Mouse (Mus musculus): ENCODE measurements around the gene Fam205a1. TPM values are rescaled to one million over a fixed set of nuclear protein-coding genes. Genes with fewer than 3 reads are reported as not detected.

Gene Fam205a1
- total and polyA plus RNA-seq, 2 experiments from 2014 or later: not detected

DNA sequence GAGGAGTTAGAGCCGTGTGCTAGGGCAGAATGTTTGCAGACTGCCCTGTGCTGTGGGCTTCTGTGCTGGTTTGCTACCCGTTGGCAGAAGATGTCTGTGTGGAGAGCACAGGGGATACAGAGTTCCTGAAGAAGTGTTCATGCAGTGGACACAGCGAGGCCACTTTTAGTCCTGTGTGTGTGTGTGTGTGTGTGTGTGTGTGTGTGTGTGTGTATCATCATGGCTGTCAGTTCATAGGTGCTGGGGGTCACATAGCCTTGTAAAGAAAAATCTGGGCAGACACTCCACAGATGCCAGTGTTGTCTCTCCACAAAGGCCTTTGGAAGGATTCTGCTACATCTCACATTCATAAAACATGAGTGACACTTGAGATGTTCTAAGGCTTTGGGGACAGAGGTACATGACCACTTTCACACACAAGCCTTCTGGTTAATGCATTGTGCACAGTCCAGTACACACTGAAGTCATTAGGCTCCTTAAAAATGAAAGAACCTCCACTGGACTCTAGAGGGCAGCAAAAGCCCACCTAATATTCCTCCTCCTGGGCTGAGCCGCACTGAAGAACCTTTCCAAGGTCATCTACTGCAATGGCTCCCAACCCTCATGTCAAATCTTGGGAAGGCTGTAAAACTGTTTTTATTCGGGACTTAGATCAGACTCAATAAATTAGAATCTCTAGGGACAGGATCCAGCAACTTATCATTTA lies 23.1 kb upstream of the Fam205a1 start:
- no peaks in the 10 kb centered on the region for H3K36me3 ChIP-seq (ENCODE audit: insufficient read depth, low read length)
- H3K4me2 ChIP-seq (ENCODE audit: low read depth, low read length, poor library complexity, severe bottlenecking): no peak overlapping the region
- no peak overlapping the region for H3K27ac ChIP-seq (ENCODE audit: low read depth, low read length)
- TF ChIP-seq CTCF (IDR thresholded peaks at IDR 0.05): peak; percentile 88
- H3K4me3 ChIP-seq (ENCODE audit: low read depth, low read length): no peak overlapping the region
- no peaks in the 10 kb centered on the region for H3K4me1 ChIP-seq (ENCODE audit: insufficient read depth, low read length)
- no peaks in the 10 kb centered on the region for H3K9me3 ChIP-seq (ENCODE audit: low read length)
- 30% methylated on average over 5 of the region's 5 CpGs for WGBS
- ATAC-seq (ENCODE audit: low FRiP score) (peak; percentile 83; the same call in 1 of the 2 replicates), DNase-seq (ENCODE audit: low spot score) (peak; percentile 88)
- no peak overlapping the region for H3K9ac ChIP-seq (replicated peaks; ENCODE audit: low read length, poor library complexity, severe bottlenecking)
- H3K27me3 ChIP-seq (ENCODE audit: insufficient read depth, low read length): no peaks in the 10 kb centered on the region

DNA sequence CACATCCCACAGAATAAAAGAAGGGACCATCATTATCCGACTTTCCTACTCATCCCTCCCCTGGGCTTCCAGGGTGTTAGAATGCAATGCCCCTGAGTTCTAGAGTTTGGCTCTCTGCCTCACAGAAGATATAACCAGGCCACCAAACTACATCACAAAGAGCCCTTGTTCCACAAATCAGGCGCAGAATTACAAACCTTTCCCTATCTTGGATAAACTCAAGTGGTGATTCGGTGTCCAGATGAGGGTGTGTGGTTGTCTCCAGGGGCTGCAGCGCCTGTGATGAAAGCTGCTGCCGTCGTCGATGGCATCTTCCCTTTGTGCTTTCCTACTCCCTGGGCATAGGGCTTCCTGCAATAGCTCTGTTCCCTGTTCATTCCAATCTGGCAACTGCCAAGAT lies 20.4 kb upstream of the Fam205a1 start, which contains the start of gene Fam205c:
Fam205c (minus strand) TSS at position 101 of the 400 bp plus-strand sequence.
- no peak within 1 kb of the TSS for H3K27ac ChIP-seq (ENCODE audit: low read depth, low read length)
- H3K4me3 ChIP-seq (ENCODE audit: low read depth, low read length): no peak within 1 kb of the TSS
- no peaks in the 10 kb centered on the region for H3K9me3 ChIP-seq (ENCODE audit: low read length)
- DNase-seq (ENCODE audit: low spot score) (no peak), ATAC-seq (ENCODE audit: low FRiP score) (no peak)
- WGBS: 82% methylated on average over 7 of the region's 7 CpGs
- no peaks in the 10 kb centered on the region for H3K4me1 ChIP-seq (ENCODE audit: insufficient read depth, low read length)
- no peak within 1 kb of the TSS for H3K4me2 ChIP-seq (ENCODE audit: low read depth, low read length, poor library complexity, severe bottlenecking)
- H3K27me3 ChIP-seq (ENCODE audit: insufficient read depth, low read length): no peaks in the 10 kb centered on the region
- no peak for TF ChIP-seq CTCF (IDR thresholded peaks at IDR 0.05)
- no peak within 1 kb of the TSS for H3K9ac ChIP-seq (replicated peaks; ENCODE audit: low read length, poor library complexity, severe bottlenecking)
- no peaks in the 10 kb centered on the region for H3K36me3 ChIP-seq (ENCODE audit: insufficient read depth, low read length)

DNA sequence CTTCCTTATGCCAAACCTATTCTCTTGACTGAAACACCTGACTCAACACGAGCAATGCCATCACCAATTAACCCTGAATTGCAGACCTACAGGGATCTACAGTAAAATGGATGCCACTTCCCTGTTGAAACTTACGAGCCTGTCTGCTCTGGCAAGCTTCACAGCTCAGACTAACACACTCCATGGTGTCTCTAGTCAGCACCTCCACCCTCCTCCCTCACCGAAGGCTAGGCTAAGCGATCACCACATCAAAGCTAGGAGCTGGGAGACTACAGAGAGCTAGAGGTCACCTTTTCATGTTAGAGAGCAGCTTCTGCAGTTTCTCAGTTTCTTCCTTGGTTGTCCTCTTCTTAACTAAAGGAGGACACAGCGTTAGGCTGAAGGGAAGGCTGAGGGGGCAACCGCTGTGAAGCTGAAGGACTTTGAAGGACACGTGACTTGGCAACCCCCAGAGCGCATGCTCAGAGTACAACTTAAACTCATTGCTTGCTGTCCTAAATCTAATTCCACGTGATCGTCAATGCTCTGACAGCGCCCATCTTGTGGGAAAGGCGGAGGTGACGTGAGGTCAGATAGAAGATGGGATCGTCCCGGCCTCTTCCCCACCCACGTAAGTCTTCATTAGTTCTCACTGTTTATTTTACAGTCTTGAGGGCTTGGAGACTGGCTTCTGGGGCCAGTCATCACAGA lies 19.2 kb upstream of the Fam205a1 start:
- Histone ChIP-seq H3K4me1 (ENCODE audit: insufficient read depth, low read length) (no peaks in the 10 kb centered on the region), H3K4me3 (ENCODE audit: low read depth, low read length) (no peak overlapping the region), H3K36me3 (ENCODE audit: insufficient read depth, low read length) (no peaks in the 10 kb centered on the region), H3K4me2 (ENCODE audit: low read depth, low read length, poor library complexity, severe bottlenecking) (no peak overlapping the region), H3K27ac (ENCODE audit: low read depth, low read length) (no peak overlapping the region), H3K9me3 (ENCODE audit: low read length) (no peaks in the 10 kb centered on the region), H3K27me3 (ENCODE audit: insufficient read depth, low read length) (no peaks in the 10 kb centered on the region), H3K9ac (replicated peaks; ENCODE audit: low read length, poor library complexity, severe bottlenecking) (no peak overlapping the region)
- WGBS: 84% methylated on average over 16 of the region's 16 CpGs
- DNase-seq (ENCODE audit: low spot score) (no peak), ATAC-seq (ENCODE audit: low FRiP score) (no peak)
- no peak for TF ChIP-seq CTCF (IDR thresholded peaks at IDR 0.05)

DNA sequence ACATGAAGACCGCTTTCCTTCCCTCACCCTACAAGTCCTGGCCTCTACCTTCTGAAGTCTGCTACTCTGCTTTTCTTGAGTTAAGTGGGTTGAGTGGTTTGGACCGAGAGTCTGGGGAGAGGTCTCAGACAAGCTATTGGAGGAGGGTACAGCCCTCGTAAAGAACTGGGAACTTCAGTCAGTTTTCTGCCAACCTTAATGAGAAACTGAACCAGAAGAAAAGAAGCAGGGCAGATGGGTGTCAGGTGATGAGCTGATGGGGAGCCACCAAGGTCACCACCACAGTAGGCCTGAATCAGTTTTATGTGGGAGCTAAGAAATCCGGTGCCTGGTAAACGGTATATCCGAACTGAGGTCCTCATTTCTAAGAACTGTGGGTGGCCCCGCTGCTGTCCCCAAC lies 18.5 kb upstream of the Fam205a1 start:
- no peak for DNase-seq (ENCODE audit: low spot score)
- TF ChIP-seq CTCF (IDR thresholded peaks at IDR 0.05): no peak
- Histone ChIP-seq H3K4me1 (ENCODE audit: insufficient read depth, low read length) (no peaks in the 10 kb centered on the region), H3K4me2 (ENCODE audit: low read depth, low read length, poor library complexity, severe bottlenecking) (no peak overlapping the region), H3K9me3 (ENCODE audit: low read length) (no peaks in the 10 kb centered on the region), H3K27me3 (ENCODE audit: insufficient read depth, low read length) (no peaks in the 10 kb centered on the region), H3K4me3 (ENCODE audit: low read depth, low read length) (no peak overlapping the region), H3K9ac (replicated peaks; ENCODE audit: low read length, poor library complexity, severe bottlenecking) (no peak overlapping the region), H3K27ac (ENCODE audit: low read depth, low read length) (no peak overlapping the region), H3K36me3 (ENCODE audit: insufficient read depth, low read length) (no peaks in the 10 kb centered on the region)
- WGBS: 97% methylated on average over 7 of the region's 7 CpGs
- no peak for ATAC-seq (ENCODE audit: low FRiP score)

DNA sequence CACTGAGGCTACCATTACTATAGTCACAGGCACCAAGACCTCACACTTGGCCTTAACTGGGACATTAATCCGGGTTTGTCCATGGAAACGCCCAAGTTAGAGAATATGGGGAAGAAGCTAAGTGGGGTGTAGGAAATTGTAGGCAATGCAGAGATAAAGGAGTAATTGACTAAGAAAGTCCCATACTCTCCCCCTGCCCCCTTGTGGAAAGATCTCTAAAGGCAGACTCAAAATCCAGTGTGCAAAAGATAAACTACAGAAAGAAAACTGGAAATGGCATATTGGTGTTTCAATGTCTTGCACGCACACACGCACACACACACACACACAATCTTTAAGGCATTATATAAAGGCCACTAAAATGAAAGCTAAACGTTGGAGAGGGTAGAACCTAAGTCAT lies 17.1 kb upstream of the Fam205a1 start:
- no peaks in the 10 kb centered on the region for H3K36me3 ChIP-seq (ENCODE audit: insufficient read depth, low read length)
- no peak overlapping the region for H3K4me3 ChIP-seq (ENCODE audit: low read depth, low read length)
- H3K27me3 ChIP-seq (ENCODE audit: insufficient read depth, low read length): no peaks in the 10 kb centered on the region
- no peaks in the 10 kb centered on the region for H3K4me1 ChIP-seq (ENCODE audit: insufficient read depth, low read length)
- 82% methylated on average over 5 of the region's 5 CpGs for WGBS
- H3K9ac ChIP-seq (replicated peaks; ENCODE audit: low read length, poor library complexity, severe bottlenecking): no peak overlapping the region
- TF ChIP-seq CTCF (IDR thresholded peaks at IDR 0.05): peak; percentile 66
- peak; percentile 4 for DNase-seq (ENCODE audit: low spot score)
- H3K4me2 ChIP-seq (ENCODE audit: low read depth, low read length, poor library complexity, severe bottlenecking): no peak overlapping the region
- no peak overlapping the region for H3K27ac ChIP-seq (ENCODE audit: low read depth, low read length)
- no peak for ATAC-seq (ENCODE audit: low FRiP score)
- H3K9me3 ChIP-seq (ENCODE audit: low read length): no peaks in the 10 kb centered on the region

DNA sequence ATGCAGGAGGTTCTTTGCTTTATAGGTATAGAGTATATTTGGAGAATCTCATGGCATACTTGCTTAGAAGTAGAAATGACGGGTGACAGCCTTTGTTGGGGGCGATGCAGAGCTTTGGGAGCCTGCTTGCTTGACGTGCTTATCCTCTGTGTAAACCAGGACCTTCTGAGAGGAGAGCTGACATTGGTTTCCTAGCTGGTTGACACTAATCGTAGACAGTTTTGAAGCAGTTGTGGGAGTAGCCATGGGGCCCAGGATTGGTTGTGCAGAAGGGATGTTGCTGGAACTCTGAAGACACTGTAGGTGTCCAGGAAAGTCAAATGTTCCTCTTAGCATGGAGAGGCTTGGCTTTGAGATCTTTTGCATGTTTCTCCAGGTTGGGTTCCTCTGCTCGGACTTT lies 14.5 kb upstream of the Fam205a1 start:
- TF ChIP-seq CTCF (IDR thresholded peaks at IDR 0.05): no peak

More for the DNA sequence above, 14.5 kb upstream of the Fam205a1 start:
- H3K4me2 ChIP-seq (ENCODE audit: low read depth, low read length, poor library complexity, severe bottlenecking): no peak overlapping the region
- no peaks in the 10 kb centered on the region for H3K36me3 ChIP-seq (ENCODE audit: insufficient read depth, low read length)
- no peak for DNase-seq (ENCODE audit: low spot score)
- WGBS: 93% methylated on average over 5 of the region's 5 CpGs
- H3K9me3 ChIP-seq (ENCODE audit: low read length): no peaks in the 10 kb centered on the region
- no peak overlapping the region for H3K4me3 ChIP-seq (ENCODE audit: low read depth, low read length)
- no peak overlapping the region for H3K9ac ChIP-seq (replicated peaks; ENCODE audit: low read length, poor library complexity, severe bottlenecking)
- no peak for ATAC-seq (ENCODE audit: low FRiP score)
- no peak overlapping the region for H3K27ac ChIP-seq (ENCODE audit: low read depth, low read length)
- no peaks in the 10 kb centered on the region for H3K4me1 ChIP-seq (ENCODE audit: insufficient read depth, low read length)
- H3K27me3 ChIP-seq (ENCODE audit: insufficient read depth, low read length): no peaks in the 10 kb centered on the region

All from midbrain, postnatal 0 days (tissue).